Mouse (Mus musculus): ENCODE measurements around the gene Cst12.
"Not testable (repeated sequence)": the region's sequence is repeated elsewhere in the genome, so short reads cannot be mapped to it uniquely, and the experiment has no call there.

The Cst12 gene

DNA sequence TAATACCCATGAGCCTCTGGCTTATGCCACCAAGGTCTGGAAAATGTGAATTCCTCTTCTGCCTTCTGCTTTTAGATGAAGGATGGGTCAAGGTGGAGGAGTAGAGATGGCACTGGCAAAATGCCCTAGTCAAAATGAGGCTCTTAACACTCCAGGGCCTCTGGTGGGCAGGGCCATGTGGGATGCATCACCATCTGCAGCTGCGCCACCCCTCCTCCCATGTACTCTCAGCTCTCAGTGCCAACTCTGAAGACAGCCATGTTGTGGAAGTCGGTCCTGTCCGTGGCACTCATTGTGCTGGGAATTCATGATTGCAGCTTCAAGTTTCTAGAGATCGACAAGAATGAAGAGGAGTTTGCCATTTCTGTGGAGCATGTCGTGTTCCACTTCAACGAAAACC is at the start of gene Cst12:
TSS of gene Cst12 (plus strand) at position 220 of the 400 bp plus-strand sequence.
- no peak for DNase-seq (ENCODE audit: low read depth, low spot score)

DNA sequence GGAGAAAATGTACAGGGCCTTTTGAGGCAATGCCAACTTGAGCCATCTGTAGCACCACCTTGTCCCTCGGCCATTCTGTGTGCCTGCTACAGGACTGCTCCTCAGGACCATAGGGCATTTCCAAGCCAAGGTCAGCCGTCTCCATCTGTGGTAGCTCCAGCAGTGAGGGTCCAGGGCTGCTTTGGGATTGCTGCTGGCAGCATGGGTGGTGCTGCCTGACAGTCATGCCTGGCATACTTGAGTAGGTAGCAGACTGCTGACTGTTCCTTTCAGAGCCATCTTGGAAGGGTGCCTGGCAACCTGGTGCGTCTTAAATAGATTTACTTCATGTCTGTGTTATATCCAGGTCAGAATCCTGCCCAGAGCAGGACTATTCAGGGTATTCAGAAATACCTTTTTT is 46.2 kb upstream of the Cst12 start:
- DNase-seq (ENCODE audit: low read depth, low spot score), result no peak

DNA sequence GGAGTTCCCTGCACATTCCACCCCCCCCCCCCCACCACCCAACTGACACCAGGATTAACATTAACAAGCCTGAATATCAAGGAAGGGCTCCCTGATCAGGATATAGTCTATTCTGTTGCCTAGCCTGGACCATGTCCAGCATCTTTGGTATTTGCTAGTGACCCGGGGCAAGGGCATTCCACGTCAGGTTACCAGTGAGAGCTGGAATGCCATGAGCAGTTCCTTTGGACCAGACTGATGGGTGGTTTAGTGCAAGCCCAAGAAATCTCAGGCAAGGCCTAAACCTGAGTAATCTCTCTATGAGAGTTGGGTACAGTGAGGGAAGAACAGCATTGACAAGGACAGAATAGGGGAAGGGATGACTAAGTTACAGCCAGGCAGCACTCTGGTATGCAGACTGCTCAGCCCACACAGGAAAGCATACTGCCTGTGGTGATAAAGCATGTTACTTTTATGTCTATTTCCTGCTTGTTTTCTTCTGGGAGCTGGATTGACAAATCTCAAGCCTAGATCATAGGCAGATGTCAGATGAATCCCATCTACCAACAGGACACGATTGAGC is 45.2 kb upstream of the Cst12 start:
- DNase-seq (ENCODE audit: low read depth, low spot score), result no peak

DNA sequence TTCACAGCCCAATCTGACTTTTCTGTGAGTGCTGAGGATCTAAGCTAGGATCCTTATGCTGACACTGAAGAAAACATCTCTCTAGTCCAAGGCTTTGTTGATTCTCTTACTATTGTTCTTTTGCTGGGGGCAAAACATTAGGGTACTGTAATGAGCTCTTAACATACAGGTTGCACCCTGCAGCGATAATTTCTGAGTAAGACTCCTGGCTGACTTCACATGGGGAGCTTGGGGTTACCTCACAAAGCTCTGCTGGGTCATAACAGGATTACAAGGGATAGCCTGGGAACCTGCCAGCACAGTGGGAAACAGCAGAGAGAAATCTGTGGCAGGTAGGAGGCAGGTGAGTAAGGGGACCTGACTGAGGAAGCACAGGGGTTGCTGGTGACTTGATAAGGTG is 39.1 kb upstream of the Cst12 start, which contains the start of gene Cstl1:
TSS of gene Cstl1 (plus strand) at position 301 of the 400 bp plus-strand sequence.
- no peak for DNase-seq (ENCODE audit: low read depth, low spot score)

DNA sequence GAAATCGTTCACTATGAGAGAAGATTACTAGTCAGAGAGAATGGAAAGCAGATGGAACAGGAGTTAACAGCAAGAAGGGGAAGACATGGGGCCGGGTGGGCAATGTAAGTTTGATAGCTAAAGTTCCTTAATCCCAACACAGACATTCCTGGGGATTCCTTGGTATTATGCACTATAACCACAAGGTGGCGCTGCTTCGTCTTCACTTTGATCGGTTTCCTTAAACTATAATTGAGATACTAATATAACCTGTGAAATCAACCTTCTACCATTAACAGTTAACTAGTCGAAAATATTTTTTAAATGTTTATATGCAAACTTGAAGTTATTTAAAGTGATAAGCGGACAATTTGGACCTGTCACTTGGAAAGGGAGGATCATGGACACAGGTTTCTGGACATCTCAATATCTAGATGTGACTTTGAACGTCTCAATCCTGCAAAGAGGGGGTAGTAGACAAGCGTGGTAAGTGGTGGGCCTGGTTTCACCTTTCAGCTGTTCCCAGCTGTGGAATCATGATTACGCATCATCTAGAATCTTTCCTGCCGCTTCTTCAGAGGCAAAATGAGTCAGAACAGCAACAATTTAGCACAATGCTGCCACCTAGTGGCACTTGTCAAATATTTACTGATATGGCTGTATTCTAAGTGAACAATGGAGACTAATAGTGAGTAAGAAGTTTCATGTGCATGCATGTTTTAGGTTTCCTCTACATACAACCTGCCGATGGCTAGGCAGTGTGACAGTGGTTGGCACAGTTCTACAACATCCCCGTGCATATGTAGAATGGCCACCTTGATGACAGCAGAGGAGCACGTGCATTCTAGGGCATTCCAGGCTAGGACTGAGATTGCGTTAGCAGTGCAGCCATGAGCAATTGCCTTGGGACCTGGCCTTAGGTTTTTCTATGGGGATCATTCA is 37.0 kb upstream of the Cst12 start:
- peak; percentile 88 for DNase-seq (ENCODE audit: low read depth, low spot score)

GRCm38 (mm10) chr2:148754310-148754846 is 34.8 kb upstream of the Cst12 start:
- DNase-seq (ENCODE audit: low read depth, low spot score), result no peak

- no peak for DNase-seq (ENCODE audit: low read depth, low spot score)
Measured at GRCm38 (mm10) chr2:148763648-148764388, 25.3 kb upstream of the Cst12 start.

DNA sequence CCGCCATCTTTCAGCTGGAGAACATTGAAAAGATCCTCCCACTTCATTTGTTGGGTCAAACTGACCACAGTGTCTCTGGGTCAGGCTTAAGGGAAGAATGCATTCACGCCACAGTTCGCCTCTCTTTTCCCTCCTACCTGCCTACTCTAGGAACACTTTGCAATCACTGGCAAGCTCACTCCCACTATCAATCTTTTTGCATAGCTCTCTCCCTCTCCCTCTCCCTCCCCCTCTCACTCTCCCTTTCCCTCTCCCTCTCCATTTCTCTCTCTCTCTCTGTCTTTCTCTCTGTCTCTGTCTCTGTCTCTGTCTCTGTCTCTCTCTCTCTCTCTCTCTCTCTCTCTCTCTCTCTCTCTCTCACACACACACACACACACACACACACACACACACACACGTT is 17.8 kb upstream of the Cst12 start, which contains the start of gene Cst11:
TSS of gene Cst11 (minus strand) at position 101 of the 400 bp plus-strand sequence.
- DNase-seq (ENCODE audit: low read depth, low spot score), result not testable (repeated sequence)

DNA sequence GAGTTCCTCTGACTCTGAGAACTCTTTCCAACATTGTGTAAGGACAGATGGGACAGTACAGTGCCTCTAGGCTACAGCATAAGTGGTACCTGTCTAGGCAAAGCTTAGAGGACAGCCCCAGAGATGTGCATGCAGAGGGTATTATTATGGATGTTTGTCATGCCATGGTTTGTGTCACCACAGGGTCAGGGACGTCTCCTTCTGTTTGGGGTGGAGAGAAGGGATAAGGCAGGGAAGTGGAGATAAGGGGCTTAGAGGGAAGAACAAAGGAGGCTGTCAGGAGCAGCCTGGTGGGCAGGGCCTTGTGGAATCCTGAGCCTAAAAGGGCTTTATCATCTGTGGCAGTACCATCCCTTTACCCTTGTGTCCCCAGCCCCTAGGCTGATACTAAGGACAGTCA is 7.5 kb upstream of the Cst12 start, which contains the start of gene 8030411F24Rik:
TSS of gene 8030411F24Rik (plus strand) at position 301 of the 400 bp plus-strand sequence.
- DNase-seq (ENCODE audit: low read depth, low spot score), result no peak

DNA sequence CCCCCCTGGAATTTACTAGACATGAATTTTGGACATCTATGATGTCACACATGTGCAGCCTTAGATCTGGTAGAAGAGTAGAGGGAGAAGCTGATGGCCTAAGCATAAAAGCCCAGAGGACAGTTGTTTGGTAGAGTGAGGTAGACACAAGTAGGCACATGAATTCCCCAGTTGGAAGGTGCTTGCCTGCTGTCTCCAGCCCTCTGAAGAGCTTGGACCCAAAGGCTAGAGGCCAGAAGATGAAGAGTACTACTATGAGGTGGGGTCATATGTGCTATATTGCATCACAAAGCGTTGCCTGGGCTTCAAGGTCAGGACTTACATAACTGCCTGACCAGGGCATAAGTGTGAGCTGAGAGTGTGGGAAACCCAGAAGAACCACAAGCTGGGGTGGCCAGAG is 9.3 kb downstream of the Cst12 start, which contains the start of gene Cst8:
TSS of gene Cst8 (plus strand) at position 301 of the 400 bp plus-strand sequence.
- DNase-seq (ENCODE audit: low read depth, low spot score), result no peak

- DNase-seq (ENCODE audit: low read depth, low spot score), result no peak
Measured at GRCm38 (mm10) chr2:148801491-148801921, 12.3 kb downstream of the Cst12 start.

DNA sequence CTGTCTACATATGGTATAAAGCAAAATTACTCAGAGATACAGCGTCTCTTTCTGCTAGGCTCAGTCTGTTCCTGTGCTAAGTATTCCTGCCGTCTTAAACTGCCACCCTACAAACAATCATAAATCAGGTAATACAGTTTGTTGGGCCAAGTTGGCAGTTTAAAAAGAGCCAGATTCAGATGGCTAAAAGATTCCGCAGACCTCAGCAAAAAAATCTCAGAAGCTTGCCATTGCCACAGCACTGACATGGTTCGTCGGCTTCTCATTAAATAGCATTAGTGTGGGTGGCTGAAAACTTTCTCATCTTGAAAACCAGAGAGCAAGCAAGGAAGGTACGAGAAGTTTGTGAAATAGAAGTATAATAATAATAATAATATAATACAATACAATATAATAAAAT is 17.5 kb downstream of the Cst12 start:
- no peak for DNase-seq (ENCODE audit: low read depth, low spot score)

DNA sequence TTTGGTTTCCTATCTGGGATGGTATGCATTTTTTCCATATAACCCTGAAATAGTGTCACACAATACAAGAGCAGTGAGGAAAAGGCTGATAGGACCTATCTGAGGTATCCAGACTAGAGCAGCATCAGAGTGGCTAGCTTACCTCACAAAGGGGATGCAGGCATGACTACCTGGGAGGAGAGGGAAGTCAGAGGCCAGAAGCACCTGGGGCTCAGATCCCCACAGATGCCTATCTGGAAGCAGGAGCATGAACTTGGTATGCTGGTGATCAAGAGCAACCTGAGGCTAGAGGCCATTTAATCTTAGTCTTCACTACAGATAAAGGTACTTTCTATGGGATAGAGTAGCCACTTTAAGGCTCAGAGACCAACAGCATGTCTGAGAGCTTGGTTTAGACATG is 30.7 kb downstream of the Cst12 start, which contains the start of gene Cst13:
TSS of gene Cst13 (plus strand) at position 173 of the 400 bp plus-strand sequence.
- no peak for DNase-seq (ENCODE audit: low read depth, low spot score)

DNA sequence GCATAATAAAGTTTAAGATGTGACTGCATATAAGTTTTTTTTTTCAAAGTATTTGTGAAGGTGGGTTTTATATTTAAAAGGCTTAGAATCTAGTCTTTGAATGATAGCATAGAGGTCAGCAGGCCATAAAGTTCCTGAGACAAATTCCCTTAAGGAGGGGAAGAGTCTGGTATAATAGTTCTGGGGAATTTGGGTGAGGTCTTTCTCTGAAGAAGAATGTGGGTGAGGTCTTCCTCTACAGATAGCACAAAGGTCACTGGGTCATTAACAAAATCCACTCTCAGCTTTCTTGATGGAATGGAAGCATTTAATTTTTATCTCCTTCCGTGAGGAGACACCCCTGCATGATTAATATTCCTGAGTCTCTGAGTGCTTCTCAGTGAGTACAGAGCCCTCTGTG is 36.8 kb downstream of the Cst12 start:
- no peak for DNase-seq (ENCODE audit: low read depth, low spot score)

DNA sequence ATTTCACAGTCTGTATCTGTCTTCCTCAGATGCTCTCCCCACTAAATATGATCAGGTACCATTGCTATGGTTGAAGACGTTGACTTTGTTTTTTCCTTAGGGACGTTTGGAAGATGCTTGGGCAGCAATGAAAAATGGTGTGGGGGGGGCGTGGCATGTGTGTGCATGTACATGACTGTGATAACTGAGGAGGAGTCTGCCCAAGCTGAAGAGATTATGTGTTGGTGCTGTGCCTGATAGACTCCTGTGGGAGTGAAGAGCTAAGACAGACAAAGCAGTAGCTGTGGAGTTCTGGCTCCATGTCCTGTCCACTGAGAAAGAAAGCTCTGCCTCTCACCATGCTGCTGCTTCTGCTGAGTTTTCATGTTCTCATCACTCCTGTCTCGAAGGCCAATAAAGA is 45.8 kb downstream of the Cst12 start, which contains the start of gene Cst9:
TSS of gene Cst9 (plus strand) at position 236 of the 400 bp plus-strand sequence.
- no peak for DNase-seq (ENCODE audit: low read depth, low spot score)

GRCm38 (mm10) chr2:148838075-148838777 is 49.1 kb downstream of the Cst12 start:
- DNase-seq (ENCODE audit: low read depth, low spot score), result no peak

DNA sequence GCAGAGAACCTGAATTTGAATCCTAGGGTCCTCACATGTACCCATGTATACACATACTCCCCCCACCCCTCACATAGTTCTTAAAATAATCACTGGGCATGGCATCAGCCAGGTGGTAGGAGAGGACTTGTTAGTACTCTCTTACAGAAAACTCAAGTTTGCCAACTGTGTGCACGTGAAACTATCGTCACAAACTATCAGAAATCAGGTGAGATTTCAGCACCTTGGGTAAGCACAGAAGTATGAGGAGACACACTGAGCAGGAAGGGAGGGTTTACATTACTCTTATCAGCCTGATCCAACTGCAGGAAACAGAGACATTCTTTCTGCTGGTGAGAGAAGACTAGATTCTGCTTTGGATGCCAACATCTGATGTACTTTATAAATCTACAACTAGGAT is 50.1 kb downstream of the Cst12 start:
- no peak for DNase-seq (ENCODE audit: low read depth, low spot score)

Data from forelimb bud, embryonic 11.5 days (tissue).